Comparison of ENCODE assay signal across 28 mouse cellular contexts in the genomic region with DNA sequence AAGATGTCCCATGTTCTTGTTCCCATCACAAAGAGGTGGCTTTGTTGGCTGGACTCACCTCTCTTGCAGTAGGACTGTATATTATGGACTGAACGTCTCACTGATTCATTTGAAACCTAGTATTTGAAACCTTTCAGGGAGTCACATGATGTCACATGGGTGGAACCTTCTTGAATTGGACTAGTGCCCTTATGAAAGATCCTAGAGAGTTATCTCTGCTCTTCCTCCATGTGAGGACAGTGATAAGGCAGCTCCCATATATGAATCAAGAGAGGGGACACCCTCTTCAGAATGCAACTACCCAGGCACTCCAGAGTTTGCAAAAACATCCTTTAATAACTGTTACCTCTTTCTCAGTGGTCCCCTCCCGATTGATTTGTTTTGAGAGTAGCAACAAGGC. TPM values are rescaled to one million over a fixed set of nuclear protein-coding genes. Genes with fewer than 3 reads are reported as not detected.
DNase-seq lines count a peak whose midpoint lies in the region; ATAC-seq and TF ChIP-seq lines count a peak whose summit lies in the region.
"Had no signal": no experiment of that assay in that cellular context is flagged by ENCODE, and none has a peak within 500 bp of the region (broad histone marks: within the 10 kb centered on the region; RNA-seq: fewer than 3 reads in every experiment).

No protein-coding gene starts in this region.

- H3K9ac ChIP-seq in intestine, embryonic 14.5 days (ENCODE audit: low read length): no peak overlapping the region
- H3K9ac ChIP-seq in intestine, embryonic 16.5 days (ENCODE audit: low read depth, low read length): no peak overlapping the region
- no peak overlapping the region for H3K9ac ChIP-seq in liver, embryonic 11.5 days (ENCODE audit: low read depth, low read length)
- H3K9ac ChIP-seq in liver, postnatal 0 days (replicated peaks): no peak overlapping the region
- H3K9ac ChIP-seq in midbrain, embryonic 11.5 days (ENCODE audit: low read length): no peak overlapping the region
- H3K9ac ChIP-seq in midbrain, embryonic 14.5 days (replicated peaks; ENCODE audit: low read length): no peak overlapping the region
- no peak overlapping the region for H3K9ac ChIP-seq in MEL (ENCODE audit: control insufficient read depth, low read depth, low read length, poor library complexity, severe bottlenecking)
- H3K9ac ChIP-seq in forebrain, embryonic 11.5 days (ENCODE audit: low read length): no peak overlapping the region

- H3K79me2 ChIP-seq in MEL (ENCODE audit: control insufficient read depth, insufficient read depth, low read length, poor library complexity): no peaks in the 10 kb centered on the region

- H3K4me3 ChIP-seq in intestine, embryonic 14.5 days (ENCODE audit: low read depth, low read length): no peak overlapping the region
- no peak overlapping the region for H3K4me3 ChIP-seq in intestine, embryonic 16.5 days (ENCODE audit: low read length)
- no peak overlapping the region for H3K4me3 ChIP-seq in liver, embryonic 11.5 days (ENCODE audit: low read depth, low read length)
- H3K4me3 ChIP-seq in liver, postnatal 0 days (ENCODE audit: low read depth, low read length): no peak overlapping the region
- H3K4me3 ChIP-seq in midbrain, embryonic 11.5 days (ENCODE audit: low read depth, low read length): no peak overlapping the region
- no peak overlapping the region for H3K4me3 ChIP-seq in midbrain, embryonic 14.5 days (replicated peaks; ENCODE audit: low read depth, low read length)
- no peak overlapping the region for H3K4me3 ChIP-seq in MEL (ENCODE audit: control insufficient read depth in 1 of 2, insufficient read depth in 1 of 2, low read depth in 2 of 2, low read length in 2 of 2)
- H3K4me3 ChIP-seq in forebrain, embryonic 11.5 days (ENCODE audit: low read depth, low read length): no peak overlapping the region

- no peaks in the 10 kb centered on the region for H3K9me3 ChIP-seq in intestine, embryonic 14.5 days (ENCODE audit: control insufficient read depth, low read length)
- no peaks in the 10 kb centered on the region for H3K9me3 ChIP-seq in intestine, embryonic 16.5 days (ENCODE audit: control insufficient read depth, low read length)
- no peaks in the 10 kb centered on the region for H3K9me3 ChIP-seq in liver, embryonic 11.5 days (ENCODE audit: control insufficient read depth, low read length)
- 0 out of 2 replicates have a peak, but pooled peaks cover 4% of the 10 kb centered on the region for H3K9me3 ChIP-seq in liver, postnatal 0 days (ENCODE audit: low read length)
- no peaks in the 10 kb centered on the region for H3K9me3 ChIP-seq in midbrain, embryonic 11.5 days (ENCODE audit: control insufficient read depth, low read length)
- H3K9me3 ChIP-seq in midbrain, embryonic 14.5 days (ENCODE audit: control insufficient read depth, low read length): no peaks in the 10 kb centered on the region; the same call in 1 of the 2 replicates
- H3K9me3 ChIP-seq in MEL (replicated peaks; ENCODE audit: insufficient read depth, low read length): no peaks in the 10 kb centered on the region
- no peaks in the 10 kb centered on the region for H3K9me3 ChIP-seq in forebrain, embryonic 11.5 days (ENCODE audit: control insufficient read depth, low read length)

- no peaks in the 10 kb centered on the region for H3K36me3 ChIP-seq in intestine, embryonic 14.5 days (ENCODE audit: control insufficient read depth, insufficient read depth, low read length)
- no peaks in the 10 kb centered on the region for H3K36me3 ChIP-seq in intestine, embryonic 16.5 days (ENCODE audit: control insufficient read depth, insufficient read depth, low read length)
- H3K36me3 ChIP-seq in liver, embryonic 11.5 days (ENCODE audit: control insufficient read depth, insufficient read depth, low read length): no peaks in the 10 kb centered on the region
- H3K36me3 ChIP-seq in liver, postnatal 0 days (replicated peaks; ENCODE audit: insufficient read depth, low read length): no peaks in the 10 kb centered on the region
- no peaks in the 10 kb centered on the region for H3K36me3 ChIP-seq in midbrain, embryonic 11.5 days (ENCODE audit: control insufficient read depth, insufficient read depth, low read length)
- no peaks in the 10 kb centered on the region for H3K36me3 ChIP-seq in midbrain, embryonic 14.5 days (ENCODE audit: control insufficient read depth, insufficient read depth, low read length)
- peaks cover 0 to 2% of the 10 kb centered on the region in 2 experiments; a peak in 1 of 4 replicates for H3K36me3 ChIP-seq in MEL (ENCODE audit: control insufficient read depth in 1 of 2, insufficient read depth in 2 of 2, low read length in 2 of 2)
- H3K36me3 ChIP-seq in forebrain, embryonic 11.5 days (ENCODE audit: control insufficient read depth, insufficient read depth, low read length): no peaks in the 10 kb centered on the region
- H3K36me3 ChIP-seq: G1E had no signal

- no peak for TF ChIP-seq EP300 in liver, postnatal 0 days (IDR thresholded peaks at IDR 0.05; ENCODE audit: low read depth)
- TF ChIP-seq EP300 in MEL (IDR thresholded peaks at IDR 0.05; ENCODE audit: low read depth in 1 of 2, low read length in 2 of 2): peak; percentile 56 to 58

- DNase-seq in intestine, embryonic 14.5 days (ENCODE audit: low spot score): peak; percentile 3
- DNase-seq in liver, embryonic 11.5 days (ENCODE audit: low spot score): peak; percentile 17
- DNase-seq in liver, postnatal 0 days: no peak
- peak; percentile 8 for DNase-seq in midbrain, embryonic 11.5 days (ENCODE audit: low spot score, missing footprints)
- DNase-seq in midbrain, embryonic 14.5 days: no peak
- peak; percentile 47 for DNase-seq in MEL (ENCODE audit: low read depth, low spot score)
- no peak for DNase-seq in forebrain, embryonic 11.5 days (ENCODE audit: low spot score)
- DNase-seq: adrenal gland, adult 2 months; adrenal gland, adult 8-10 months; adrenal gland, postnatal 10 days; adrenal gland, postnatal 14 days; adrenal gland, postnatal 25 days; adrenal gland, postnatal 36 days; B cell, adult 2 months; cerebellum, adult 11 months; cerebellum, adult 11-12 months; cerebellum, adult 18-20 months had no signal

- no peaks in the 10 kb centered on the region for H3K27me3 ChIP-seq in intestine, embryonic 14.5 days (replicated peaks; ENCODE audit: control insufficient read depth, insufficient read depth, low read length)
- no peaks in the 10 kb centered on the region for H3K27me3 ChIP-seq in intestine, embryonic 16.5 days (replicated peaks; ENCODE audit: control insufficient read depth, insufficient read depth, low read length)
- no peaks in the 10 kb centered on the region for H3K27me3 ChIP-seq in liver, embryonic 11.5 days (replicated peaks; ENCODE audit: control insufficient read depth, insufficient read depth, low read length)
- H3K27me3 ChIP-seq in liver, postnatal 0 days (ENCODE audit: insufficient read depth, low read length): no peaks in the 10 kb centered on the region
- H3K27me3 ChIP-seq in midbrain, embryonic 11.5 days (ENCODE audit: control insufficient read depth, insufficient read depth, low read length): no peaks in the 10 kb centered on the region
- H3K27me3 ChIP-seq in midbrain, embryonic 14.5 days (ENCODE audit: control insufficient read depth, insufficient read depth, low read length): no peaks in the 10 kb centered on the region
- H3K27me3 ChIP-seq in MEL (ENCODE audit: control insufficient read depth in 1 of 2, insufficient read depth in 2 of 2, low read length in 2 of 2): no peaks in the 10 kb centered on the region
- no peaks in the 10 kb centered on the region for H3K27me3 ChIP-seq in forebrain, embryonic 11.5 days (ENCODE audit: control insufficient read depth, insufficient read depth, low read length)
- H3K27me3 ChIP-seq: Patski had no signal

- H3K27ac ChIP-seq in intestine, embryonic 14.5 days (ENCODE audit: low read depth): no peak overlapping the region
- H3K27ac ChIP-seq in intestine, embryonic 16.5 days (ENCODE audit: low read length): no peak overlapping the region
- H3K27ac ChIP-seq in liver, embryonic 11.5 days (ENCODE audit: low read depth, low read length): no peak overlapping the region
- no peak overlapping the region for H3K27ac ChIP-seq in liver, postnatal 0 days (ENCODE audit: low read depth)
- H3K27ac ChIP-seq in midbrain, embryonic 11.5 days (ENCODE audit: low read depth, low read length): no peak overlapping the region
- no peak overlapping the region for H3K27ac ChIP-seq in midbrain, embryonic 14.5 days (replicated peaks; ENCODE audit: low read depth, low read length)
- H3K27ac ChIP-seq in MEL (ENCODE audit: control insufficient read depth, low read depth, low read length): no peak overlapping the region
- no peak overlapping the region for H3K27ac ChIP-seq in forebrain, embryonic 11.5 days (ENCODE audit: low read depth, low read length)

- H3K4me2 ChIP-seq in intestine, embryonic 14.5 days (ENCODE audit: low read length): no peak overlapping the region
- no peak overlapping the region for H3K4me2 ChIP-seq in intestine, embryonic 16.5 days (ENCODE audit: low read depth, low read length)
- H3K4me2 ChIP-seq in liver, embryonic 11.5 days: no peak overlapping the region
- H3K4me2 ChIP-seq in liver, postnatal 0 days (ENCODE audit: low read depth, low read length): no peak overlapping the region
- H3K4me2 ChIP-seq in midbrain, embryonic 11.5 days: no peak overlapping the region
- H3K4me2 ChIP-seq in midbrain, embryonic 14.5 days (ENCODE audit: low read length): no peak overlapping the region
- H3K4me2 ChIP-seq in forebrain, embryonic 11.5 days (ENCODE audit: low read depth, low read length, severe bottlenecking): no peak overlapping the region

- no peak for TF ChIP-seq CTCF in liver, postnatal 0 days (IDR thresholded peaks at IDR 0.05; ENCODE audit: low read depth)
- TF ChIP-seq CTCF in MEL (IDR thresholded peaks at IDR 0.05 in 2 of 3, conservative IDR thresholded peaks at IDR 0.05 in 1 of 3; ENCODE audit: control insufficient read depth in 1 of 3, insufficient read depth in 1 of 3, low read depth in 2 of 3, low read length in 3 of 3, poor library complexity in 1 of 3, severe bottlenecking in 1 of 3): no peak

- TF ChIP-seq POLR2A in MEL (IDR thresholded peaks at IDR 0.05; ENCODE audit: control insufficient read depth in 1 of 2, insufficient read depth in 1 of 2, low read depth in 1 of 2, low read length in 2 of 2, poor library complexity in 1 of 2): no peak

- H3K4me1 ChIP-seq in intestine, embryonic 14.5 days (replicated peaks; ENCODE audit: control insufficient read depth, insufficient read depth, low read length): no peaks in the 10 kb centered on the region
- no peaks in the 10 kb centered on the region for H3K4me1 ChIP-seq in intestine, embryonic 16.5 days (ENCODE audit: control insufficient read depth, insufficient read depth, low read length)
- no peaks in the 10 kb centered on the region for H3K4me1 ChIP-seq in liver, embryonic 11.5 days (replicated peaks; ENCODE audit: control insufficient read depth, insufficient read depth, low read length)
- no peaks in the 10 kb centered on the region for H3K4me1 ChIP-seq in liver, postnatal 0 days (ENCODE audit: insufficient read depth)
- no peaks in the 10 kb centered on the region for H3K4me1 ChIP-seq in midbrain, embryonic 11.5 days (ENCODE audit: control insufficient read depth, insufficient read depth, low read length)
- H3K4me1 ChIP-seq in midbrain, embryonic 14.5 days (ENCODE audit: control insufficient read depth, insufficient read depth, low read length): no peaks in the 10 kb centered on the region
- H3K4me1 ChIP-seq in MEL (ENCODE audit: control insufficient read depth in 1 of 2, insufficient read depth in 2 of 2, low read length in 2 of 2): peaks cover 6 to 13% of the 10 kb centered on the region in 2 experiments; a peak in 3 of 4 replicates
- no peaks in the 10 kb centered on the region for H3K4me1 ChIP-seq in forebrain, embryonic 11.5 days (replicated peaks; ENCODE audit: control insufficient read depth, insufficient read depth, low read length)

- TF ChIP-seq RAD21 in MEL (IDR thresholded peaks at IDR 0.05; ENCODE audit: low read depth, low read length): no peak

- 84% methylated on average over 2 of the region's 2 CpGs for WGBS in intestine, embryonic 14.5 days
- 87% methylated on average over 2 of the region's 2 CpGs for WGBS in intestine, embryonic 16.5 days
- WGBS in liver, embryonic 11.5 days: 64% methylated on average over 2 of the region's 2 CpGs
- 42% methylated on average over 2 of the region's 2 CpGs for WGBS in liver, postnatal 0 days (ENCODE audit: insufficient replicate concordance)
- WGBS in midbrain, embryonic 11.5 days: 78% methylated on average over 2 of the region's 2 CpGs
- 77% methylated on average over 2 of the region's 2 CpGs for WGBS in midbrain, embryonic 14.5 days
- 88% methylated on average over 2 of the region's 2 CpGs for WGBS in forebrain, embryonic 11.5 days

- ATAC-seq in intestine, embryonic 14.5 days (replicated peaks; ENCODE audit: low FRiP score, low TSS enrichment, low read depth): no peak
- no peak for ATAC-seq in intestine, embryonic 16.5 days
- no peak for ATAC-seq in liver, embryonic 11.5 days (replicated peaks; ENCODE audit: low FRiP score)
- ATAC-seq in liver, postnatal 0 days: no peak
- no peak for ATAC-seq in midbrain, embryonic 11.5 days (ENCODE audit: low FRiP score)
- ATAC-seq in midbrain, embryonic 14.5 days (ENCODE audit: low FRiP score, low TSS enrichment): no peak
- ATAC-seq in forebrain, embryonic 11.5 days (replicated peaks; ENCODE audit: low FRiP score): no peak
- ATAC-seq: activated CD4-positive, CD25-positive, alpha-beta regulatory T cell, adult 4 months; CD4-positive, CD25-positive, alpha-beta regulatory T cell, adult 4 months; Patski had no signal

RNA-seq across cellular contexts. Expression of a gene that starts 10.7 kb away (rescaled TPM):
- polyA plus RNA-seq in intestine, embryonic 14.5 days (2014; fragmentation: Nextera tagmentation; extraction: Ambion mirVana): 0.90 and 75.1 TPM in 2 replicates
- 53.8 and 90.3 TPM in 2 replicates for polyA plus RNA-seq in intestine, embryonic 16.5 days (2015; fragmentation: Nextera tagmentation; extraction: Ambion mirVana)
- polyA plus RNA-seq in liver, embryonic 11.5 days (2014; fragmentation: Nextera tagmentation; extraction: Ambion mirVana): 847 and 933 TPM in 2 replicates
- polyA plus RNA-seq in liver, postnatal 0 days (2015; fragmentation: Nextera tagmentation; extraction: Ambion mirVana): 5.8 and 10.0 TPM in 2 replicates
- polyA plus RNA-seq in midbrain, embryonic 11.5 days (2014; fragmentation: Nextera tagmentation; extraction: Ambion mirVana): not detected in 2 replicates
- not detected in 2 replicates for polyA plus RNA-seq in midbrain, embryonic 14.5 days (2014; fragmentation: Nextera tagmentation; extraction: Ambion mirVana)
- total RNA-seq in MEL (2012; rRNA removed): not detected in 2 replicates
- polyA plus RNA-seq in MEL (2012; ENCODE audit: insufficient read depth in 1 of 2, insufficient read length in 2 of 2, low read depth in 1 of 2, low replicate concordance in 2 of 2, missing spikeins in 1 of 2): not detected
- polyA plus RNA-seq in forebrain, embryonic 11.5 days (2014; fragmentation: Nextera tagmentation; extraction: Ambion mirVana): not detected in 2 replicates
- total RNA-seq: CH12.LX, ES-E14, G1E had no signal
- polyA plus RNA-seq: activated CD4-positive, CD25-positive, alpha-beta regulatory T cell, adult 4 months; CD4-positive, CD25-positive, alpha-beta regulatory T cell, adult 4 months; G1E had no signal

RNA-seq across cellular contexts. Expression of a gene that starts 15.1 kb away (rescaled TPM):
- polyA plus RNA-seq in intestine, embryonic 14.5 days (2014; fragmentation: Nextera tagmentation; extraction: Ambion mirVana): 0.42 TPM in 2 replicates
- 1.3 and 1.9 TPM in 2 replicates for polyA plus RNA-seq in intestine, embryonic 16.5 days (2015; fragmentation: Nextera tagmentation; extraction: Ambion mirVana)
- 21.2 and 21.8 TPM in 2 replicates for polyA plus RNA-seq in liver, embryonic 11.5 days (2014; fragmentation: Nextera tagmentation; extraction: Ambion mirVana)
- 46.3 and 47.6 TPM in 2 replicates for polyA plus RNA-seq in liver, postnatal 0 days (2015; fragmentation: Nextera tagmentation; extraction: Ambion mirVana)
- not detected in 2 replicates for polyA plus RNA-seq in midbrain, embryonic 11.5 days (2014; fragmentation: Nextera tagmentation; extraction: Ambion mirVana)
- 0.09 TPM in 1 of 2 replicates, not detected in the other for polyA plus RNA-seq in midbrain, embryonic 14.5 days (2014; fragmentation: Nextera tagmentation; extraction: Ambion mirVana)
- 0.12 and 0.13 TPM in 2 replicates for total RNA-seq in MEL (2012; rRNA removed)
- polyA plus RNA-seq in MEL (2012; ENCODE audit: insufficient read depth in 1 of 2, insufficient read length in 2 of 2, low read depth in 1 of 2, low replicate concordance in 2 of 2, missing spikeins in 1 of 2): under 1 TPM in 1 of 2 experiments, not detected in 1; 0.07 TPM
- polyA plus RNA-seq in forebrain, embryonic 11.5 days (2014; fragmentation: Nextera tagmentation; extraction: Ambion mirVana): not detected in 2 replicates
- total RNA-seq: adrenal gland, adult 18-20 months; CH12.LX; ES-E14 had no signal
- polyA plus RNA-seq: activated CD4-positive, CD25-positive, alpha-beta regulatory T cell, adult 4 months; adrenal gland, adult 2 months; brain, embryonic 14.5 days; C2C12; CD4-positive, CD25-positive, alpha-beta regulatory T cell, adult 4 months; G1E had no signal

RNA-seq across cellular contexts. Expression of a gene that starts 29.6 kb away (rescaled TPM):
- 0.27 TPM in 1 of 2 replicates, not detected in the other for polyA plus RNA-seq in intestine, embryonic 14.5 days (2014; fragmentation: Nextera tagmentation; extraction: Ambion mirVana)
- 0.09 and 0.31 TPM in 2 replicates for polyA plus RNA-seq in intestine, embryonic 16.5 days (2015; fragmentation: Nextera tagmentation; extraction: Ambion mirVana)
- polyA plus RNA-seq in liver, embryonic 11.5 days (2014; fragmentation: Nextera tagmentation; extraction: Ambion mirVana): not detected in 2 replicates
- polyA plus RNA-seq in liver, postnatal 0 days (2015; fragmentation: Nextera tagmentation; extraction: Ambion mirVana): not detected in 2 replicates
- not detected in 2 replicates for polyA plus RNA-seq in midbrain, embryonic 11.5 days (2014; fragmentation: Nextera tagmentation; extraction: Ambion mirVana)
- not detected in 2 replicates for polyA plus RNA-seq in midbrain, embryonic 14.5 days (2014; fragmentation: Nextera tagmentation; extraction: Ambion mirVana)
- total RNA-seq in MEL (2012; rRNA removed): not detected in 2 replicates
- not detected for polyA plus RNA-seq in MEL (2012; ENCODE audit: insufficient read depth in 1 of 2, insufficient read length in 2 of 2, low read depth in 1 of 2, low replicate concordance in 2 of 2, missing spikeins in 1 of 2)
- not detected in 2 replicates for polyA plus RNA-seq in forebrain, embryonic 11.5 days (2014; fragmentation: Nextera tagmentation; extraction: Ambion mirVana)
- total RNA-seq: adrenal gland, adult 18-20 months; adrenal gland, adult 2 months; adrenal gland, postnatal 10 days; adrenal gland, postnatal 14 days; adrenal gland, postnatal 25 days; adrenal gland, postnatal 36 days; adrenal gland, postnatal 4 days; CH12.LX; ES-E14; G1E had no signal
- polyA plus RNA-seq: activated CD4-positive, CD25-positive, alpha-beta regulatory T cell, adult 4 months; adrenal gland, adult 2 months; brain, embryonic 14.5 days; C2C12; CD4-positive, CD25-positive, alpha-beta regulatory T cell, adult 4 months; G1E had no signal

RNA-seq across cellular contexts. Expression of a gene that starts 49.0 kb away (rescaled TPM):
- polyA plus RNA-seq in intestine, embryonic 14.5 days (2014; fragmentation: Nextera tagmentation; extraction: Ambion mirVana): 0.20 TPM in 1 of 2 replicates, not detected in the other
- 0.12 TPM in 1 of 2 replicates, not detected in the other for polyA plus RNA-seq in intestine, embryonic 16.5 days (2015; fragmentation: Nextera tagmentation; extraction: Ambion mirVana)
- 0.16 and 0.17 TPM in 2 replicates for polyA plus RNA-seq in liver, embryonic 11.5 days (2014; fragmentation: Nextera tagmentation; extraction: Ambion mirVana)
- polyA plus RNA-seq in liver, postnatal 0 days (2015; fragmentation: Nextera tagmentation; extraction: Ambion mirVana): not detected in 2 replicates
- not detected in 2 replicates for polyA plus RNA-seq in midbrain, embryonic 11.5 days (2014; fragmentation: Nextera tagmentation; extraction: Ambion mirVana)
- not detected in 2 replicates for polyA plus RNA-seq in midbrain, embryonic 14.5 days (2014; fragmentation: Nextera tagmentation; extraction: Ambion mirVana)
- total RNA-seq in MEL (2012; rRNA removed): not detected in 2 replicates
- not detected for polyA plus RNA-seq in MEL (2012; ENCODE audit: insufficient read depth in 1 of 2, insufficient read length in 2 of 2, low read depth in 1 of 2, low replicate concordance in 2 of 2, missing spikeins in 1 of 2)
- polyA plus RNA-seq in forebrain, embryonic 11.5 days (2014; fragmentation: Nextera tagmentation; extraction: Ambion mirVana): not detected in 2 replicates
- total RNA-seq: adrenal gland, adult 18-20 months; adrenal gland, adult 2 months; adrenal gland, adult 8-10 months; adrenal gland, postnatal 10 days; adrenal gland, postnatal 14 days; adrenal gland, postnatal 25 days; adrenal gland, postnatal 36 days; adrenal gland, postnatal 4 days; CH12.LX; ES-E14 had no signal
- polyA plus RNA-seq: activated CD4-positive, CD25-positive, alpha-beta regulatory T cell, adult 4 months; adrenal gland, adult 2 months; brain, embryonic 14.5 days; C2C12; CD4-positive, CD25-positive, alpha-beta regulatory T cell, adult 4 months; G1E had no signal

Comparison
In these comparisons a context has a peak if more than half of its experiments do, and no peak if none do; other contexts are left out.
1. DNase-seq: peak in intestine, embryonic 14.5 days (single experiment), liver, embryonic 11.5 days (single experiment), midbrain, embryonic 11.5 days (single experiment) and MEL (single experiment); none in liver, postnatal 0 days (single experiment), midbrain, embryonic 14.5 days (single experiment) and forebrain, embryonic 11.5 days (single experiment).